Mouse (Mus musculus) hindbrain, embryonic 11.5 days (tissue): ENCODE data around the gene Ift80. TPM values are rescaled to one million over a fixed set of nuclear protein-coding genes. Genes with fewer than 3 reads are reported as not detected.

Experiments used
- microRNA counts: library from miRNA; unstranded; fragments of <30 nt; microRNA quantifications from one replicate; lab custom pipeline; 2015
- polyA plus RNA-seq: library from polyadenylated mRNA; unstranded; fragments of >200 nt; fragmentation: Nextera tagmentation; extraction: Ambion mirVana; gene quantifications from 2 replicates; pipeline ENCODE4 v1.2.1, GENCODE M21; 2014

The Ift80 gene
- polyA plus RNA-seq, 1 experiment from 2014 or later, result 16.8 TPM

MicroRNAs within 50 kb of the gene (microRNA counts, 519-probe panel; counts per million panel counts)
- microRNA mmu-miR-15b (lab: Ali Mortazavi, UCI), result 6,855 counts per million, percentile 95 among the panel's probes with 10 or more counts

Other genes starting within 250 kb of the Ift80 start
- gene 1110032F04Rik, start 135.0 kb downstream of the Ift80 start, polyA plus RNA-seq, result 1.7 and 1.9 TPM in 2 replicates
- 179 and 193 TPM in 2 replicates for gene Smc4, start 168 bp upstream of the Ift80 start, polyA plus RNA-seq
- 166 and 184 TPM in 2 replicates for gene Trim59, start 40.2 kb upstream of the Ift80 start, polyA plus RNA-seq
- 42.8 and 45.9 TPM in 2 replicates for gene Kpna4, start 122.5 kb upstream of the Ift80 start, polyA plus RNA-seq
- gene Arl14, start 217.8 kb upstream of the Ift80 start, polyA plus RNA-seq, result not detected in 2 replicates